8 mouse cellular contexts compared by ENCODE assay signal in genomic region chr2:179842610-179843389, GRCm38 (mm10).
A peak's percentile ranks its signal among the peaks of the same experiment; 100 is the strongest.
DNase-seq lines count a peak whose midpoint lies in the region; ATAC-seq and TF ChIP-seq lines count a peak whose summit lies in the region.

No protein-coding gene starts in this region.

- peak overlapping the region; percentile 52 for H3K27ac ChIP-seq in heart, embryonic 12.5 days (ENCODE audit: poor library complexity, severe bottlenecking)
- H3K27ac ChIP-seq in hindbrain, embryonic 11.5 days (ENCODE audit: low read depth, low read length) = no peak overlapping the region
- 0 out of 2 replicates have a peak overlapping the region, but pooled peaks have one; percentile 42 for H3K27ac ChIP-seq in midbrain, embryonic 10.5 days (replicated peaks)

- ATAC-seq in heart, embryonic 12.5 days (ENCODE audit: insufficient number of reproducible peaks, low FRiP score) = peak; percentile 86
- peak; percentile 53 for ATAC-seq in hindbrain, embryonic 11.5 days (ENCODE audit: low FRiP score)

- no peak for DNase-seq in heart, adult 9 months (ENCODE audit: low spot score in 2 of 2)
- peak; percentile 83 for DNase-seq in brain, embryonic 14.5 days (ENCODE audit: low read depth)
- DNase-seq in hindbrain, embryonic 11.5 days (ENCODE audit: low spot score) = no peak
- DNase-seq in midbrain, embryonic 10.5 days (ENCODE audit: low spot score) = no peak
- no peak for DNase-seq in cerebellum, postnatal 4 days (ENCODE audit: low spot score in 2 of 2)
- no peak for DNase-seq in gastrocnemius, adult 8-10 months (ENCODE audit: low spot score in 2 of 2)
- no peak for DNase-seq in natural killer cell, adult 2 months (ENCODE audit: low spot score in 2 of 2)

- peaks cover 16% of the 10 kb centered on the region for H3K4me1 ChIP-seq in heart, embryonic 12.5 days (replicated peaks)
- H3K4me1 ChIP-seq in hindbrain, embryonic 11.5 days (replicated peaks; ENCODE audit: control insufficient read depth, insufficient read depth, low read length) = 0 out of 2 replicates have a peak, but pooled peaks cover 3% of the 10 kb centered on the region
- peaks cover 8% of the 10 kb centered on the region; the same call in 1 of the 2 replicates for H3K4me1 ChIP-seq in midbrain, embryonic 10.5 days

- H3K9me3 ChIP-seq in heart, embryonic 12.5 days (replicated peaks) = no peaks in the 10 kb centered on the region
- no peaks in the 10 kb centered on the region for H3K9me3 ChIP-seq in hindbrain, embryonic 11.5 days (ENCODE audit: control insufficient read depth, low read length)
- H3K9me3 ChIP-seq in midbrain, embryonic 10.5 days (replicated peaks) = no peaks in the 10 kb centered on the region

- no peak overlapping the region for H3K9ac ChIP-seq in heart, embryonic 12.5 days
- no peak overlapping the region for H3K9ac ChIP-seq in hindbrain, embryonic 11.5 days (ENCODE audit: low read depth, low read length)

- TF ChIP-seq POLR2A in brain, embryonic 14.5 days (IDR thresholded peaks at IDR 0.05; ENCODE audit: borderline replicate concordance, extremely low read depth, insufficient read depth, insufficient read length, poor library complexity, severe bottlenecking) = no peak

- H3K36me3 ChIP-seq in heart, embryonic 12.5 days = no peaks in the 10 kb centered on the region
- H3K36me3 ChIP-seq in hindbrain, embryonic 11.5 days (ENCODE audit: control insufficient read depth, insufficient read depth, low read length) = no peaks in the 10 kb centered on the region
- H3K36me3 ChIP-seq in midbrain, embryonic 10.5 days = no peaks in the 10 kb centered on the region

- no peak overlapping the region for H3K4me3 ChIP-seq in heart, embryonic 12.5 days
- no peak overlapping the region for H3K4me3 ChIP-seq in hindbrain, embryonic 11.5 days (ENCODE audit: low read depth, low read length)
- no peak overlapping the region for H3K4me3 ChIP-seq in midbrain, embryonic 10.5 days

- H3K4me2 ChIP-seq in heart, embryonic 12.5 days = no peak overlapping the region
- no peak overlapping the region for H3K4me2 ChIP-seq in hindbrain, embryonic 11.5 days (replicated peaks; ENCODE audit: low read depth, low read length)

- no peak for TF ChIP-seq CTCF in brain, embryonic 14.5 days (IDR thresholded peaks at IDR 0.05; ENCODE audit: borderline replicate concordance, extremely low read depth, insufficient read depth, insufficient read length)

- 61% methylated on average over 12 of the region's 12 CpGs for WGBS in heart, embryonic 12.5 days
- WGBS in hindbrain, embryonic 11.5 days = 76% methylated on average over 12 of the region's 12 CpGs
- 82% methylated on average over 12 of the region's 12 CpGs for WGBS in midbrain, embryonic 10.5 days

- H3K27me3 ChIP-seq in heart, embryonic 12.5 days (replicated peaks) = 0 out of 2 replicates have a peak, but pooled peaks cover 8% of the 10 kb centered on the region
- no peaks in the 10 kb centered on the region for H3K27me3 ChIP-seq in hindbrain, embryonic 11.5 days (ENCODE audit: control insufficient read depth, insufficient read depth, low read length)
- no peaks in the 10 kb centered on the region for H3K27me3 ChIP-seq in midbrain, embryonic 10.5 days (ENCODE audit: low read depth, poor library complexity, severe bottlenecking)
